Mouse (Mus musculus) limb, embryonic 12.5 days (tissue): ENCODE measurements around the gene Olfr652. TPM values are rescaled to one million over a fixed set of nuclear protein-coding genes. Genes with fewer than 3 reads are reported as not detected.

Experiments
- ATAC-seq: fragments of 200-750 bp; cut with Nextera tagmentation; 2 replicates; pipeline ENCODE4 v1.8.0; 2017; ENCODE audit warnings: low read depth, moderate TSS enrichment; ENCODE audit not compliant: insufficient number of reproducible peaks, insufficient read depth, low FRiP score, low TSS enrichment
- H3K27ac ChIP-seq: fragments of 300-500 bp; sonication (generic); 2 replicates; pipeline ENCODE4 v1.5.1; 2016; ENCODE audit warnings: mild to moderate bottlenecking, moderate library complexity
- H3K27me3 ChIP-seq: fragments of 300-500 bp; sonication (generic); 2 replicates; pipeline ENCODE4 v1.6.1; 2016; ENCODE audit warnings: mild to moderate bottlenecking, moderate library complexity
- H3K36me3 ChIP-seq: fragments of 300-500 bp; sonication (generic); 2 replicates; pipeline ENCODE4 v1.6.1; 2016; ENCODE audit warnings: mild to moderate bottlenecking, moderate library complexity
- H3K4me1 ChIP-seq: fragments of 300-500 bp; sonication (generic); replicated peaks from 2 replicates; pipeline ENCODE4 v1.6.1; 2016
- H3K4me2 ChIP-seq: fragments of 300-500 bp; sonication (generic); 2 replicates; pipeline ENCODE4 v1.6.1; 2016; ENCODE audit warnings: mild to moderate bottlenecking, moderate library complexity
- H3K4me3 ChIP-seq: fragments of 300-500 bp; sonication (generic); replicated peaks from 2 replicates; pipeline ENCODE4 v1.5.1; 2016; ENCODE audit warnings: mild to moderate bottlenecking
- H3K9ac ChIP-seq: fragments of 300-500 bp; sonication (generic); replicated peaks from 2 replicates; pipeline ENCODE4 v1.6.1; 2016; ENCODE audit warnings: mild to moderate bottlenecking, moderate library complexity
- H3K9me3 ChIP-seq: fragments of 300-500 bp; sonication (generic); 2 replicates; pipeline ENCODE4 v1.6.1; 2016; ENCODE audit warnings: mild to moderate bottlenecking, moderate library complexity
- WGBS: fragments of 180-500 bp; shearing (Covaris S2); methylation state at CpG from one replicate; pipeline ENCODE4 v1.1.7; 2016; 5-methylcytosine and 5-hydroxymethylcytosine counted together
- polyA plus RNA-seq: library from polyadenylated mRNA; unstranded; fragments of >200 nt; fragmentation: Nextera tagmentation; extraction: Ambion mirVana; gene quantifications from 2 replicates; pipeline ENCODE4 v1.2.1, GENCODE M21; 2016

Olfr652 gene
- not detected in 2 replicates for polyA plus RNA-seq

- no peak for ATAC-seq
- H3K27ac ChIP-seq: no peak within 1 kb of the TSS
- no peak within 1 kb of the TSS for H3K4me3 ChIP-seq
- H3K4me1 ChIP-seq: no peaks in the 10 kb centered on the region
- H3K36me3 ChIP-seq: no peaks in the 10 kb centered on the region
- no peak within 1 kb of the TSS for H3K4me2 ChIP-seq
- H3K27me3 ChIP-seq: no peaks in the 10 kb centered on the region
- no peaks in the 10 kb centered on the region for H3K9me3 ChIP-seq
- no peak within 1 kb of the TSS for H3K9ac ChIP-seq
These were observed at the start of gene Olfr652 for GRCm38 (mm10) chr7:104560601-104561000. Olfr652 (plus strand) TSS chr7:104560901.

DNA sequence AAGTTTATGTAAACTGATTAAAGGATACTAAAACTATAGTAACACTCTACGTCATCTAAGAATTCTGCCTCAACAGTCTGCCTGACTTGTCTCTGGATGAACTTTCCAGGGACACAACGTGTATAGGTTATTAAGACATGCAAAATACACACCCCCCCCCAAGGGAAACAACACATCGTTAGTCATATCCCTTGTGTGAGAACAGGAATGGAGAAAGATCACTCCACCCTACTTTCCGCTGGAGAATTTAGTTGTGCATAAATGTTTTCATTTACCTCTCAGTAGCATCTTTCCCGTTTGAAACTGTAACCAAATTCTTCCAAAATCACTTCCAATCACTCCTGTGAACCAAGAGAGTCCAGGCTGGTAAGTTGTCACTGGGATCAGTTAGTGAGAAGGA, 10.9 kb upstream of the Olfr652 start, which contains the start of gene Olfr651:
TSS of gene Olfr651 (plus strand) at position 301 of the 400 bp plus-strand sequence.
- H3K4me2 ChIP-seq: no peak within 1 kb of the TSS
- no peaks in the 10 kb centered on the region for H3K36me3 ChIP-seq
- H3K9ac ChIP-seq: no peak within 1 kb of the TSS
- no peaks in the 10 kb centered on the region for H3K4me1 ChIP-seq
- whole genome bisulfite sequencing: 83% methylated on average over 5 of the region's 5 CpGs
- H3K4me3 ChIP-seq: no peak within 1 kb of the TSS
- no peaks in the 10 kb centered on the region for H3K27me3 ChIP-seq
- H3K27ac ChIP-seq: no peak within 1 kb of the TSS
- no peaks in the 10 kb centered on the region; the same call in 1 of the 2 replicates for H3K9me3 ChIP-seq
- no peak for ATAC-seq

DNA sequence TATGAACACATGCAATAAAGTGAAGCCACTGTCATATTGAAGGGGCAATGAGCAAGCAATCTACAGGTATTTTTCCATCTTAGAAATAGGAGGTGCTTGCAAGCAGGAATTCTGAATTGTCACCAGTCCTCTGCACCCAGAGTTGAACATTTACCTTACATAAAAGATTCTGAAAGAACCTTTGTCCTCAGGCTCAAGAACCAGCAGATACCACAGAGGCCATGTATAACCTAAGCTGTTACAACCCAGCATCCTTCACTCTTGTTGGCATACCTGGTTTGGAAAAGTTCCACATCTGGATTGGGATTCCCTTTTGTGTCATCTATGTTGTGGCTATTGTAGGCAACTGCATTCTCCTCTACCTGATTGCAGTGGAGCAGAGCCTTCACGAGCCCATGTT, 8.0 kb upstream of the Olfr652 start:
- ATAC-seq: no peak
- Histone ChIP-seq H3K4me2 (no peak overlapping the region), H3K36me3 (no peaks in the 10 kb centered on the region), H3K27ac (no peak overlapping the region), H3K9me3 (no peaks in the 10 kb centered on the region), H3K9ac (no peak overlapping the region), H3K4me1 (no peaks in the 10 kb centered on the region), H3K27me3 (no peaks in the 10 kb centered on the region), H3K4me3 (no peak overlapping the region)
- WGBS: 76% methylated on average over 1 of the region's 1 CpGs

DNA sequence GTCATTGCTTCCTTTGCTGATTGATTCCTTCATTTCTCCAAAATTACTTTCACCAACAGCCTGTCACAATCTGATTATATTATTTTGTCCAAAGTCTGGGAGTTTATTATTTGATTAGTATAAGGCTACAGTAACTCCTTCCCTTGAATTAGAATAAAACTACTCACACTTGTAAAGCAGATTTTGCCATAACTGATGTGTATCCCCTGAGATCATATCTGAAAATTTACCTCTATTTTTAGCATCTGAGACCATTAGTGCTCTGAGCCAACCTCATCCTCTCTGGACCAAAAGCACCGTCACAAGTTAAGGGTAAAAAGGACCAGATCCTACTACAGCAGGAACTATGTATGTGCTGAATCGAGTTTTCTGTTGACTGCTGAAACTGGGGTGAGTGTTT, 16.3 kb downstream of the Olfr652 start, which contains the start of gene Olfr653:
TSS of gene Olfr653 (plus strand) at position 301 of the 400 bp plus-strand sequence.
- no peaks in the 10 kb centered on the region for H3K4me1 ChIP-seq
- no peak within 1 kb of the TSS for H3K4me3 ChIP-seq
- H3K27me3 ChIP-seq: no peaks in the 10 kb centered on the region
- no peak within 1 kb of the TSS for H3K9ac ChIP-seq
- no peaks in the 10 kb centered on the region for H3K36me3 ChIP-seq
- no peak for ATAC-seq
- no peak within 1 kb of the TSS for H3K4me2 ChIP-seq
- no peak within 1 kb of the TSS for H3K27ac ChIP-seq
- WGBS: 82% methylated on average over 2 of the region's 2 CpGs
- no peaks in the 10 kb centered on the region for H3K9me3 ChIP-seq

DNA sequence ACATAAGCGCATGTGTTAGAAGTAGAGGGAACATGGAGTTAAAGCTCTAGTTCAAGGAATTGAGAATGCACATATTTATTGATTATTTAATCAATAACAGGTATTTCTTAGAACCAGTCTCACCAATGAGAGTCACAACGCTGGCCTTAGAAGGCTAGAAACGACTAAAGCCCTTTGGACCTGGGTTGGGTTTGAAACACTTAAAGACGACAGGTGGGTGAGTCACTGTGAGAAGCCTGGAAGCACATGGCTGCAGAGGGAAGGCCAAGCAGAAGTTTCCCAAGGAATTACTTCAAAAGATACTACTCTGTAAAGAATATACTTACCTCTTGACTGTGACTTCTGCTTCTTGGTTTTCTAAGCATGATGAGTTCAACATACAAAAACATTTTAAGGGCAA, 20.1 kb downstream of the Olfr652 start:
- ATAC-seq: no peak
- 92% methylated on average over 4 of the region's 4 CpGs for WGBS
- H3K4me2 ChIP-seq: no peak overlapping the region
- no peak overlapping the region for H3K27ac ChIP-seq
- no peaks in the 10 kb centered on the region for H3K36me3 ChIP-seq
- no peaks in the 10 kb centered on the region for H3K4me1 ChIP-seq
- H3K27me3 ChIP-seq: no peaks in the 10 kb centered on the region
- H3K9me3 ChIP-seq: no peaks in the 10 kb centered on the region
- no peak overlapping the region for H3K4me3 ChIP-seq
- H3K9ac ChIP-seq: no peak overlapping the region

DNA sequence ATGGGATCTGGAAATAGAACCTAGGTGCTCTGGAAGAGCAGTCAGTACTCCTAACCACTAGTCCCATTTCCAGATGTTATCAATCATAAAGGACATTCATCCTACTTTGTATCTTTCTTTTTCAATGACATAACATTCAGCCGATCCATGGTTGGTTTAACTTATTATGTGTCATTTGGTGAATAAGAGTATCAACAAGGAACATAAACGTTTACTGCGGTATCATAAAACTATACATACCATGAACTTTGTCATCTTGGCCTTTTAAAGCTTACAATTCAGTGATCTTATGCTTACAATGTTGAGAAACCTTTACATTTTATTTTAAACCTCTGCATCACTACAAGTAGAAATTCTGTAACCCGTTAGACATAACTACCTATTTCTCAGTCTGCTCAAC, 20.7 kb downstream of the Olfr652 start:
- Histone ChIP-seq H3K9ac (no peak overlapping the region), H3K4me1 (no peaks in the 10 kb centered on the region), H3K4me2 (no peak overlapping the region), H3K27me3 (no peaks in the 10 kb centered on the region), H3K27ac (no peak overlapping the region), H3K36me3 (no peaks in the 10 kb centered on the region), H3K9me3 (no peaks in the 10 kb centered on the region), H3K4me3 (no peak overlapping the region)
- 87% methylated on average over 4 of the region's 4 CpGs for WGBS
- no peak for ATAC-seq

- WGBS: 87% methylated on average over 4 of the region's 4 CpGs
- no peaks in the 10 kb centered on the region for H3K4me1 ChIP-seq
- H3K4me2 ChIP-seq: no peak within 1 kb of the TSS
- no peaks in the 10 kb centered on the region for H3K36me3 ChIP-seq
- no peak within 1 kb of the TSS for H3K4me3 ChIP-seq
- H3K27ac ChIP-seq: no peak within 1 kb of the TSS
- H3K9ac ChIP-seq: no peak within 1 kb of the TSS
- H3K9me3 ChIP-seq: no peaks in the 10 kb centered on the region
- ATAC-seq: no peak
- no peaks in the 10 kb centered on the region for H3K27me3 ChIP-seq
These were observed 26.0 kb downstream of the Olfr652 start, which contains the start of gene Olfr654 for GRCm38 (mm10) chr7:104586725-104587124. Olfr654 (plus strand) TSS chr7:104587025.

- 83% methylated on average over 5 of the region's 5 CpGs for WGBS
- ATAC-seq: no peak
These were observed 27.6 kb downstream of the Olfr652 start for GRCm38 (mm10) chr7:104588274-104588673.

DNA sequence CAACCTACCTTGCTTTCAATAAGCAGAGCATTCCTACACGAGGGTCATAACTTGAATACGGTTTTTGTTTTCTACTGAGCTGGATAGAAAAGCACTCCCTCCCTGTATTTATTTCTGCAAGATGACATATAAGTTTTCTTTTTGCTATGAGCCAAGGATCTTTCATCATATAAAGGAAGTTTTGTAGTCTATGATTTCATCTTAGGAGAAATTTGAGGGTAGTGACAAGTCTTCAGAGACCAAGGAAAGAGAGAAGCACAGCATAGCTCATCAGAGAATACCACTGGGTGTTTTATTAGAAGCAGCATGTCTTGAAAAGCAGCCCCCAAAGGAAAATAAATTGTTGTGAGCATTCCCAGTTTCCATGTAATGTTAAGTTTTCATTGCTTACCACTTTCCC, 41.0 kb downstream of the Olfr652 start, which contains the start of gene Olfr655:
TSS of gene Olfr655 (minus strand) at position 101 of the 400 bp plus-strand sequence.
- Histone ChIP-seq H3K9me3 (no peaks in the 10 kb centered on the region), H3K9ac (no peak within 1 kb of the TSS), H3K4me3 (no peak within 1 kb of the TSS), H3K36me3 (no peaks in the 10 kb centered on the region), H3K27me3 (no peaks in the 10 kb centered on the region), H3K4me2 (no peak within 1 kb of the TSS), H3K27ac (no peak within 1 kb of the TSS), H3K4me1 (no peaks in the 10 kb centered on the region)
- no peak for ATAC-seq
- WGBS: 90% methylated on average over 2 of the region's 2 CpGs

More at GRCm38 (mm10) chr7:104588274-104588673, 27.6 kb downstream of the Olfr652 start:
- H3K27ac ChIP-seq: no peak overlapping the region
- no peak overlapping the region for H3K4me2 ChIP-seq
- H3K4me3 ChIP-seq: no peak overlapping the region
- no peak overlapping the region for H3K9ac ChIP-seq
- no peaks in the 10 kb centered on the region for H3K4me1 ChIP-seq
- H3K27me3 ChIP-seq: no peaks in the 10 kb centered on the region
- no peaks in the 10 kb centered on the region for H3K36me3 ChIP-seq
- H3K9me3 ChIP-seq: no peaks in the 10 kb centered on the region

- Histone ChIP-seq H3K27me3 (no peaks in the 10 kb centered on the region), H3K27ac (no peak overlapping the region), H3K4me1 (no peaks in the 10 kb centered on the region), H3K9ac (no peak overlapping the region), H3K36me3 (no peaks in the 10 kb centered on the region), H3K9me3 (no peaks in the 10 kb centered on the region), H3K4me3 (no peak overlapping the region), H3K4me2 (no peak overlapping the region)
- ATAC-seq: no peak
- WGBS: 4% methylated on average over 3 of the region's 3 CpGs
These were observed 42.5 kb downstream of the Olfr652 start for GRCm38 (mm10) chr7:104603173-104603572.

- H3K36me3 ChIP-seq: no peaks in the 10 kb centered on the region
- H3K4me1 ChIP-seq: no peaks in the 10 kb centered on the region
- ATAC-seq: no peak
- no peak overlapping the region for H3K27ac ChIP-seq
- H3K9me3 ChIP-seq: no peaks in the 10 kb centered on the region
- no peak overlapping the region for H3K9ac ChIP-seq
- H3K27me3 ChIP-seq: no peaks in the 10 kb centered on the region
- no peak overlapping the region for H3K4me2 ChIP-seq
- no peak overlapping the region for H3K4me3 ChIP-seq
These were observed 44.0 kb downstream of the Olfr652 start for GRCm38 (mm10) chr7:104604727-104605126.

DNA sequence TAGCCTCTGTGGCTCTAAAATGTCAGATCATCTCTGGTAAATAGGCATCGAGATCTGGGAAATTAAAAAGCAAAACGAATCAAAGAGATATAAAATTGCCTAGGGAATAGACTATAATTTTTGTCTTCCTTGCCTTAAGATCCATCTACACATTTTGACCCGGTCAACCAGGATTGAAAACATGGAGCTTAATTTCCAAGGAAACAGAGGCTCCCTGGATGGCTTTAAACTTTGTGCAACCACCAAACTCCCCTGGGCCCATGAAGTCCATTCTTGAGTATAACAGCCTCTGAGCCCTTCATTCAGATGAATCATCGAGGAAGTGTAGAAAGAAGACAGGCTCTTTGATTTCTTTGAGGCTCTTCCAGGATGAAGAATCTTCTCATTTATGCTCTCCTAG, 53.0 kb downstream of the Olfr652 start, which contains the start of gene Olfr656:
TSS of gene Olfr656 (plus strand) at position 301 of the 400 bp plus-strand sequence.
- no peak for ATAC-seq
- Histone ChIP-seq H3K4me3 (no peak within 1 kb of the TSS), H3K27ac (no peak within 1 kb of the TSS), H3K9ac (no peak within 1 kb of the TSS), H3K36me3 (no peaks in the 10 kb centered on the region), H3K27me3 (no peaks in the 10 kb centered on the region), H3K4me1 (no peaks in the 10 kb centered on the region), H3K9me3 (no peaks in the 10 kb centered on the region), H3K4me2 (no peak within 1 kb of the TSS)
- WGBS: 84% methylated on average over 4 of the region's 4 CpGs
